Mouse (Mus musculus) neural tube, embryonic 15.5 days (tissue): ENCODE data around the gene Arhgap25. TPM values are rescaled to one million over a fixed set of nuclear protein-coding genes. Genes with fewer than 3 reads are reported as not detected.

ENCODE experiments used
- ATAC-seq: fragments of 200-750 bp; cut with Nextera tagmentation; 2 replicates; pipeline ENCODE4 v1.8.0; 2017; ENCODE audit warnings: mild to moderate bottlenecking, moderate TSS enrichment, moderate library complexity; ENCODE audit not compliant: low FRiP score
- H3K27ac ChIP-seq: fragments of 300-500 bp; sonication (generic); replicated peaks from 2 replicates; pipeline ENCODE4 v1.5.1; 2015; ENCODE audit warnings: mild to moderate bottlenecking, inconsistent platforms
- H3K27me3 ChIP-seq: fragments of 300-500 bp; sonication (generic); replicated peaks from 2 replicates; pipeline ENCODE4 v1.6.1; 2015; ENCODE audit warnings: inconsistent platforms
- H3K36me3 ChIP-seq: fragments of 300-500 bp; sonication (generic); 2 replicates; pipeline ENCODE4 v1.6.1; 2015; ENCODE audit warnings: inconsistent platforms
- H3K4me1 ChIP-seq: fragments of 300-500 bp; sonication (generic); 2 replicates; pipeline ENCODE4 v1.6.1; 2015; ENCODE audit warnings: inconsistent platforms
- H3K4me2 ChIP-seq: fragments of 300-500 bp; sonication (generic); 2 replicates; pipeline ENCODE4 v1.6.1; 2015; ENCODE audit warnings: inconsistent platforms, mild to moderate bottlenecking, moderate library complexity
- H3K4me3 ChIP-seq: fragments of 300-500 bp; sonication (generic); replicated peaks from 2 replicates; pipeline ENCODE4 v1.5.1; 2015; ENCODE audit warnings: mild to moderate bottlenecking, inconsistent platforms
- H3K9ac ChIP-seq: fragments of 300-500 bp; sonication (generic); replicated peaks from 2 replicates; pipeline ENCODE4 v1.6.1; 2015; ENCODE audit warnings: mild to moderate bottlenecking, inconsistent platforms
- H3K9me3 ChIP-seq: fragments of 300-500 bp; sonication (generic); replicated peaks from 2 replicates; pipeline ENCODE4 v1.6.1; 2016; ENCODE audit warnings: inconsistent platforms
- WGBS: fragments of 180-500 bp; shearing (Covaris S2); methylation state at CpG from one replicate; pipeline ENCODE4 v1.1.7; 2015; ENCODE audit warnings: mixed read lengths; 5-methylcytosine and 5-hydroxymethylcytosine counted together
- polyA plus RNA-seq: library from polyadenylated mRNA; unstranded; fragments of >200 nt; fragmentation: Nextera tagmentation; extraction: Ambion mirVana; gene quantifications from 2 replicates; pipeline ENCODE4 v1.2.1, GENCODE M21; 2015

Gene Arhgap25
- polyA plus RNA-seq, 1 experiment from 2014 or later = 3.6 TPM

GRCm38 (mm10) chr6:87518622-87519021, 14.4 kb downstream of the Arhgap25 start:
- WGBS = 95% methylated on average over 10 of the region's 10 CpGs

GRCm38 (mm10) chr6:87517753-87518409, 15.2 kb downstream of the Arhgap25 start:
- Histone ChIP-seq H3K36me3 (no peaks in the 10 kb centered on the region), H3K9me3 (no peaks in the 10 kb centered on the region), H3K4me2 (no peak overlapping the region), H3K27ac (no peak overlapping the region), H3K27me3 (no peaks in the 10 kb centered on the region), H3K9ac (no peak overlapping the region), H3K4me3 (no peak overlapping the region), H3K4me1 (no peaks in the 10 kb centered on the region)
- WGBS = 90% methylated on average over 4 of the region's 4 CpGs
- no peak for ATAC-seq

More at GRCm38 (mm10) chr6:87518622-87519021, 14.4 kb downstream of the Arhgap25 start:
- no peaks in the 10 kb centered on the region for H3K27me3 ChIP-seq
- H3K36me3 ChIP-seq = no peaks in the 10 kb centered on the region
- H3K4me2 ChIP-seq = no peak overlapping the region
- no peaks in the 10 kb centered on the region for H3K9me3 ChIP-seq
- H3K9ac ChIP-seq = no peak overlapping the region
- H3K4me3 ChIP-seq = no peak overlapping the region
- ATAC-seq = no peak
- no peaks in the 10 kb centered on the region for H3K4me1 ChIP-seq
- no peak overlapping the region for H3K27ac ChIP-seq

DNA sequence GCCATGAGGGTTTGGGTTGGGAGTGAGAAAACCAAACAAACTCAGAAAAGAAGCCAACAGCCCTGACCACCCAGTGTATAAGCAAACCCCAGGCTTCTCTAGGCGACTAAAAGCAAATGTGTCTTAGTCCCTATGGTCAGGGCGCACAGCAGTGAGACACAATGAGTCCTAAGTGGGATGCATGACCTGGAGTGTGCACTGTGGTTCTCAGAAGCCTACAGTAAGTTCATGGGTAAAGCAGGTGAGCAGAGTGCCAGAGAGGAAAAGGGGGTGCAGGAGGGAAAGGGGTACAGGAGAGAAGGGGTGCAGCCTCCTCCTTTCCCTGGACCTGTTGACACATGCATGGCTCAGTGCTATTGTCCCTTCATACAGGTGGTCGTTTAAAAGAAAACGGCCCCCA, 18.7 kb downstream of the Arhgap25 start:
- Histone ChIP-seq H3K9ac (no peak overlapping the region), H3K36me3 (no peaks in the 10 kb centered on the region), H3K4me2 (no peak overlapping the region), H3K27me3 (no peaks in the 10 kb centered on the region), H3K9me3 (no peaks in the 10 kb centered on the region), H3K4me1 (no peaks in the 10 kb centered on the region), H3K27ac (no peak overlapping the region), H3K4me3 (no peak overlapping the region)
- ATAC-seq = no peak
- WGBS = 77% methylated on average over 4 of the region's 4 CpGs

GRCm38 (mm10) chr6:87513046-87513767, 19.9 kb downstream of the Arhgap25 start:
- no peak; the same call in 1 of the 2 replicates for ATAC-seq

GRCm38 (mm10) chr6:87510999-87511398, 22.1 kb downstream of the Arhgap25 start:
- Histone ChIP-seq H3K9ac (no peak overlapping the region), H3K27me3 (no peaks in the 10 kb centered on the region), H3K36me3 (no peaks in the 10 kb centered on the region), H3K4me3 (no peak overlapping the region), H3K27ac (no peak overlapping the region), H3K4me2 (no peak overlapping the region), H3K9me3 (no peaks in the 10 kb centered on the region), H3K4me1 (no peaks in the 10 kb centered on the region)
- no peak for ATAC-seq
- WGBS = 90% methylated on average over 4 of the region's 4 CpGs

More at GRCm38 (mm10) chr6:87513046-87513767, 19.9 kb downstream of the Arhgap25 start:
- 78% methylated on average over 12 of the region's 12 CpGs for WGBS
- no peak overlapping the region for H3K4me3 ChIP-seq
- H3K27me3 ChIP-seq = no peaks in the 10 kb centered on the region
- H3K4me2 ChIP-seq = no peak overlapping the region
- no peaks in the 10 kb centered on the region for H3K36me3 ChIP-seq
- no peak overlapping the region for H3K9ac ChIP-seq
- no peaks in the 10 kb centered on the region for H3K9me3 ChIP-seq
- H3K4me1 ChIP-seq = no peaks in the 10 kb centered on the region
- no peak overlapping the region for H3K27ac ChIP-seq

DNA sequence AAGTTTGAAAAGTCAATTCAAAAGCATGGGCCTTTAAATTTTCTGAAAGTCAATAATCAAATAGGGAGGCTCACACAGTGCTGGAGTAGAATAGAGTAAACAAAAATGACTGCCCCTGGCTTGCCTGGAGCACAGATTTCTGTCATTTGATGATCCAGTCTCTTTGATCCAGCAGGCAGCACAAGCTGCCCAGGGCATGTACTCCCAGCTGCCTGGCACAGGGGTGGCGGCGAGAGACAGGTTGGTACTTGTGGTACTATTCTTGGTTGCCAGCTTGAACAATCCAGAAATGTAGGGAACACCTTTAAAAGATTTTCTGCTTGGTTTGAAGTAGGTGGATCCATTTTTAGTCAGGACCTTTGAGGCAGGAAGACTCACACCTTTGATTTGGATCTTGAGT, 23.3 kb downstream of the Arhgap25 start:
- Histone ChIP-seq H3K4me2 (no peak overlapping the region), H3K4me3 (no peak overlapping the region), H3K9me3 (no peaks in the 10 kb centered on the region), H3K27me3 (no peaks in the 10 kb centered on the region), H3K9ac (no peak overlapping the region), H3K27ac (no peak overlapping the region), H3K36me3 (no peaks in the 10 kb centered on the region), H3K4me1 (no peaks in the 10 kb centered on the region)
- 94% methylated on average over 2 of the region's 2 CpGs for WGBS
- no peak for ATAC-seq

GRCm38 (mm10) chr6:87504875-87505274, 28.2 kb downstream of the Arhgap25 start:
- no peaks in the 10 kb centered on the region for H3K4me1 ChIP-seq
- H3K36me3 ChIP-seq = no peaks in the 10 kb centered on the region
- 80% methylated on average over 7 of the region's 7 CpGs for WGBS
- H3K9ac ChIP-seq = no peak overlapping the region
- no peak overlapping the region for H3K4me3 ChIP-seq
- ATAC-seq = no peak
- no peak overlapping the region for H3K4me2 ChIP-seq
- H3K27ac ChIP-seq = no peak overlapping the region
- no peaks in the 10 kb centered on the region for H3K27me3 ChIP-seq
- H3K9me3 ChIP-seq = no peaks in the 10 kb centered on the region

- no peaks in the 10 kb centered on the region for H3K4me1 ChIP-seq
- H3K9me3 ChIP-seq = no peaks in the 10 kb centered on the region
- no peak for ATAC-seq
- no peaks in the 10 kb centered on the region for H3K36me3 ChIP-seq
- H3K9ac ChIP-seq = no peak overlapping the region
- no peak overlapping the region for H3K4me3 ChIP-seq
- H3K4me2 ChIP-seq = no peak overlapping the region
- 78% methylated on average over 5 of the region's 5 CpGs for WGBS
- no peak overlapping the region for H3K27ac ChIP-seq
- no peaks in the 10 kb centered on the region for H3K27me3 ChIP-seq
Observed at GRCm38 (mm10) chr6:87503976-87504375, 29.1 kb downstream of the Arhgap25 start.

- no peak overlapping the region for H3K9ac ChIP-seq
- 100% methylated on average over 1 of the region's 1 CpGs for WGBS
- H3K4me3 ChIP-seq = no peak overlapping the region
- no peaks in the 10 kb centered on the region for H3K27me3 ChIP-seq
- H3K4me1 ChIP-seq = no peaks in the 10 kb centered on the region
- no peak for ATAC-seq
- H3K9me3 ChIP-seq = no peaks in the 10 kb centered on the region
- H3K36me3 ChIP-seq = no peaks in the 10 kb centered on the region
- H3K27ac ChIP-seq = no peak overlapping the region
- no peak overlapping the region for H3K4me2 ChIP-seq
Observed at GRCm38 (mm10) chr6:87503536-87503935, 29.5 kb downstream of the Arhgap25 start.

GRCm38 (mm10) chr6:87502831-87503286, 30.2 kb downstream of the Arhgap25 start:
- Histone ChIP-seq H3K27me3 (no peaks in the 10 kb centered on the region), H3K27ac (no peak overlapping the region), H3K36me3 (no peaks in the 10 kb centered on the region), H3K4me2 (no peak overlapping the region), H3K4me1 (no peaks in the 10 kb centered on the region), H3K4me3 (no peak overlapping the region), H3K9me3 (no peaks in the 10 kb centered on the region), H3K9ac (no peak overlapping the region)
- ATAC-seq = no peak
- WGBS = 82% methylated on average over 10 of the region's 10 CpGs

DNA sequence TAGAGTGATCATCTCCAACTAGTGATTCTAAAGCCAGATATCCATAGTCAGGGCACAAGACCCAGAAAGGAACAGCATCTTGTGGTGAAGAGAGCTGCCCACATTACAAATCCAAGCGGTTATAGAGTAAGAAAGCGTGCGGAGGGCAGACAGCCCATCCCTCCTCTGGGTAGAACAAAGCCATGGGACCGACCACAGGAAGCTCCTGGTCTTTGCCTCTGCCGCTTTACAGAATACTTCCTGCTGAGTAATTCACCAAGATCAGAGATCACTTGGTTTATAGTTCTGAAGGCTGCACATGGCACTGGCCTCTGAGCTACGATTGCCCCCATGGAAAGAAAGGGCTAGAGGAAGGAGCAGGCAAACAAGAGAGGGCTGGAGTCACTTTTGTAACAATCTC, 30.6 kb downstream of the Arhgap25 start:
- Histone ChIP-seq H3K4me1 (no peaks in the 10 kb centered on the region), H3K4me2 (no peak overlapping the region), H3K36me3 (no peaks in the 10 kb centered on the region), H3K27me3 (no peaks in the 10 kb centered on the region), H3K27ac (no peak overlapping the region), H3K9me3 (no peaks in the 10 kb centered on the region), H3K4me3 (no peak overlapping the region), H3K9ac (no peak overlapping the region)
- WGBS = 55% methylated on average over 6 of the region's 6 CpGs
- no peak for ATAC-seq

DNA sequence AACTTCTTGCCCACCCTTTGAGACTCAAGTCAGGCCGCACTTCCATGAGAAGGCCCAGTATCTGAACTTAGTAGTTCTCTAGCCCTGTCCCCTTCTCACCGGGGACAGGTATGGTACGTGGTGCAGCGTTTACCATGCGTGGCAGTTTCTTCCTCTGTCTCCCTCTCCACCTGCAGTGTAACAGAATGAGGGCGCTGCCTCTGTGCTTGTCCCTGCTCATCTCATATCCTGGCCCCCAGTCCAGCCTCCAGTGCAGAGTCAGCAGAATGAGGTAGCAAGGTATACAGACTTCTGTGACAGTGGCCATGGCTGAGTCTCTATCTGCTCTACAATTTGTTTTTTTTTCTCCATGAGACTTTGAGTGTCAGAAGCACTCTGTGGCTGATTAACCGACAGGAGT, 32.4 kb downstream of the Arhgap25 start:
- Histone ChIP-seq H3K9ac (no peak overlapping the region), H3K36me3 (no peaks in the 10 kb centered on the region)
- WGBS = 85% methylated on average over 7 of the region's 7 CpGs

More for the DNA sequence above, 32.4 kb downstream of the Arhgap25 start:
- H3K4me3 ChIP-seq = no peak overlapping the region
- no peak for ATAC-seq
- no peaks in the 10 kb centered on the region for H3K4me1 ChIP-seq
- H3K27ac ChIP-seq = no peak overlapping the region
- H3K27me3 ChIP-seq = no peaks in the 10 kb centered on the region
- H3K9me3 ChIP-seq = no peaks in the 10 kb centered on the region
- H3K4me2 ChIP-seq = no peak overlapping the region
